Mouse (Mus musculus) ovary, postnatal 36 days (tissue): ENCODE data around the gene Glrp1.
A peak's percentile ranks its signal among the peaks of the same experiment; 100 is the strongest.

Experiments
- DNase-seq: peaks from one replicate; pipeline ENCODE4 v3.0.0; 2022; ENCODE audit warnings: low spot score, mixed read lengths

Gene Glrp1

DNA sequence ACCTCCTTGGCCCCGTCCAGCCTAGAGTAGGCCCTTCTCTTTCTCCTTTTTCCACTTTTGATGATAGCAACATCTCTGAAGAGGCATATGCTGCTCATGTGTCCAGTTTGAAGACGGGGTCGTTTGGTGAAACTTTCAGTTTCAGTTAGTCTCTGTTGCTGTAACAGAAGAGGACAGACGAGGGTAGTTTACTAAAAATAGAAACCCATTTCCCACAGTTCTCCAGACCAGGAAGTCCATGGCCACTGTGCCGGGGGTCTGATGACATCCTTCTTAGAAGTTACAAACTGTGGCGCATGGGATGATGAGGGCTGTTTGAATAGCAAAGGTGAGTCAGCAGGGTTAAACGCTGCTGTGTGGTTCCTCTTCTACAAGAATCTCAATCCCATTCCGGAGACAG, at the start of gene Glrp1:
TSS of gene Glrp1 (minus strand) at position 278 of the 400 bp plus-strand sequence.
- DNase-seq = no peak

DNA sequence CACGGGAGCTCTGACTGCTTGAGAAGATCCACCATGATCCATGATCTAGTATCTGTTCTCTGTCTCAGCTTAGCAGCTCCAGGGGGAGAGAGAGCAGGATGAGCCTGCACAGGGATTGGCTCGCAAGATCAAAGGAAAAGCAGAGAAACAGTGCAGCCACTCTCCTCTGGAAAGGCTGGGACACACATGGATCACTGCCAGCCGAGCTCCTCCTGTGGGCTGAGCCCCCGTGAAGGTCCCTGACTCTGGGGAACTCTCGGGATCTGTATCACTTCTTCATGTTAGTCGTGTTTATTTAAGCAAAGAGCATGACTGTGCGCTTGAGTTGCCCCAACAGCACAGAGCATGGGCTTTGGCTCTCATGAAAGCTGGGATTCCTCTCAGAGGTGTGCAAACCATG, 49.4 kb upstream of the Glrp1 start:
- DNase-seq = peak; percentile 21

DNA sequence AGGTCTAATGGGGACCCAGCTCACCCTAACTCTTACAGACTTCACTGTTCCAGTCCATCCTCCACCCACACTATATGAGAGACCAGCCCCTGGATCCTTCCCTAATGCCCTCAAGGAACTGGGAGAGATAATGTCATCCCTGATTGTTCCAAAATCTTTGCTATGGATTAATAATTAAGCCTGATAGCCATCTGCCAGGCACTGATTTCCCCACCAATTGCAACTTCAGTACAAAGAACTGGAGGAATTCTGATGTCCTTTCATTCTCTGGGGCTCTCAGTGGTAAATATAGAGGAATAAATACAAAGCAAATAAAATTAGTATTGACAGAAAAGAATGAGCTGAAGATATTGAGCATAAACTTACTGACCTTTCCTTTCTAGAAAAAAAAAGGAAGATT, 48.9 kb upstream of the Glrp1 start:
- no peak for DNase-seq

DNA sequence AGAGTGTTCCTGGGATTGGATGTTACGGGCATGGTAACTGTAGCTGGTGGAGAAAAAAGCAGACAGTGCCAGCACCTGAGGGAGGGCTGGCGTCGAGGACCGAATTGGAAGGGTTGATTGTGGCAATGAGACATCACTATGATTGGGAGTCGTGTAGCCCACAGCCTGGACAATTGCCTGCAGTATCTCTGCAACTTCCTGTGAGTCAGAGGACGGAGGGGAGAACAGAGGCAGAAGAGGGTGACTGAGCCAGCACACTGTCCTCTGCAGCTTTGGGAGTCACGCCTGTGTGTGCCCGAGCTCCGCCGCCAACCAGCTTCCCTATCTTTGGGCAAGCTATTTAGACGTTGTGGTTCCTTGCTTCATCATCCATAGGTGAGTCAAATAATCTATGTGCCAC, 46.5 kb upstream of the Glrp1 start:
- no peak for DNase-seq

DNA sequence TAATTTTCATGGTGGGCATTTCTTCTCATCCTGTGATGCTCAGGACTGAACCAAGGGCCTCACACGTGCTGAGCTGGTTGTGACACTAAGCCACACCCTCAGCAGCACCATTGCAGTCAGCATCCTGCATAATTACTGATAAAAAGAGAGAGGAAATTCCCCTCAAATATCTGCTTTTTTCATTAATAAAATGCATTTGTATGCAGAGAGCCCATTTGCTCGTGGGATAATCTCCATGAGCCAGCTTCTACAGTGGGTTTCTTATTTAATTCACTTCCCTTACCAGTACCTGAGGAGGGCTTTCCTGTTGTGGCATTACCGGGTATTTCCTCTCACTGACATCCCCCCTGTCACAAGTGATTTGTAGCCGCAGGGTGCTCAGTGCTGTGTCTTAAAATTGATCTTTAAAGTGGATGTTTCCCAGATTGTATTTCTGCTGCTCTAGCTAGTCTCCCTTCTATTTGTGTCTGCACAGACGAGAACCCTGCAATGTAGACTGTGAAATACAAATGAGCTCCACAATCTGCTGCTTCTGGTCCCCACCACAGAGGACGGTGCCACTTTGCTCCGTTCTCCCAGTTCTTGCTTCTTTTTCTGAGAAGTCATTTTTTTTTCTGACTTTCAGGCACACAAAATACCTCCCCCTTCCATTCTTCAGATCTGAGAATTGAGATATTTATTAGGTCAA, 43.8 kb upstream of the Glrp1 start:
- no peak for DNase-seq

DNA sequence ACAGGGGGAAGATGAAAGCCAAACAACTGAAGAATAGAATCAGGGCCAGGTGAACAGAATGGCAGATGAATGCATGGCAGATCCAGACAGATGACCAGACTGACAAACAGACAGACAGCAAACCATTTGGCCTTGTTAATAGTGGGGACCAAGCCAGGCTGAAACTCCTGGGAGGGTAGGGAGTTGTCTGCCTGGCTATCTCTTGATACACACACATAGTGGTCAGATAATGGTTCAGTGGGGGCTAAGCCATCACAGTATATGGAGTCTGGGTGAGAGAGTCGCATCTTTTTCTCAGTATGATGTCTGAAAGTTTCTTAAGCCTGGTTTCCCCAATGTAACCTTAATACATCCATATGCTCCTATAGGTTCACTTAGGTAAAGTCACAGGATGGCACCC, 39.4 kb upstream of the Glrp1 start:
- no peak for DNase-seq

DNA sequence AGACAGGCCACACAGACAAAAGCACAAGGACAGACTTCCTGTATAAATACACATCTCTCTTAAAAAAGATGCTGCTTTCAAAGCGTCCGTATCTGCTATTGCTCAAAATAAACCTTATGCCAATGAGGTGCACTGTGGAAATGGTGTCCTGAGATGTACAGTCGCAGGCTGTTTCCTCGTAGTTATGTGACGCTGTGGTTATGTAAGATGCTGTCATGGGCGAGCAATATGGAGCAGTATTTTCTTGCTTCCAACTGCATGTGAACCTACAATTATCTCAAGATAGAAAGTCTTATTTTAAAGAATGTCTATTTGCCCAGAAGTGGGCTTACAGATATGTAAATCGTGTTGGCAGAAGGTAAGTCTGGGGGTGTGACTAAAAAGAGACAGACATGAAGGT, 37.3 kb upstream of the Glrp1 start:
- DNase-seq = no peak

DNA sequence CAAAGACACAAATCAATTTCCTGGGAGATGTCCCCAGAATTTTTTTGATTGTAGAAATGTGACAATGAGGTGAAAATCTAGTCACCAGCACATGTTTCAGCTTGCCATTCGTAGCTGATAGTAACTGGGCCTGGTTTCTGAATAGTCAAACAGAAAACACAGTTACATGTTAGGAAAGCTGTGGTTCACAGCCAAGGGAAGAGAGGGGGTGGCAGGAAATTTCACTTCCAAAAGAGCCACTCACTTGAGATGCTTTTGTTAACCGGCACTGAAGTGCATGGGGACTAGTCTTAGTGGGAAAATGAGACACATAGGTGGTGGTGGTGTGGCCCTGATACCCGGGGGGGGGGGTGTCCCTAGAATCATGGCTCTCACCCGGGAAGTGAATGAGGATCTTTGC, 33.7 kb upstream of the Glrp1 start:
- no peak for DNase-seq

DNA sequence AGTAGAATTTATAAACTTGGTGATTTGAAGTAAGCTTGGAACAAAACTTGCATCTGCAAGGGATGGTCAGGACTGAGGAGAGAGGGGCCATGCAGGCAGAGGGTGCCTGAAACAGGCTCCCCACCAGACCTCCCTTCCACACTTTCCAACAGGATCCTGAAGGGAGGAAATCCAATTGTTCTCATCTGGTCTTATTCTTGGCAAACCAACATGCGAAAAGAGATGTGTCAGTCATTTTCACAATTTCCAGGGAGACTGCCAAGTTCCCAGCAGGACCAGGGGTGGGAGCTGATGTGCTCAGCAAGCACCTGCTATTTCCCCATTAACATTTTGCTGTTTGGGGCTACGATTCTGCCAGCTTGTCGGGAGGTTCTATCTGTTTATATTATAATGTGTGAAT, 30.0 kb upstream of the Glrp1 start:
- DNase-seq = no peak

DNA sequence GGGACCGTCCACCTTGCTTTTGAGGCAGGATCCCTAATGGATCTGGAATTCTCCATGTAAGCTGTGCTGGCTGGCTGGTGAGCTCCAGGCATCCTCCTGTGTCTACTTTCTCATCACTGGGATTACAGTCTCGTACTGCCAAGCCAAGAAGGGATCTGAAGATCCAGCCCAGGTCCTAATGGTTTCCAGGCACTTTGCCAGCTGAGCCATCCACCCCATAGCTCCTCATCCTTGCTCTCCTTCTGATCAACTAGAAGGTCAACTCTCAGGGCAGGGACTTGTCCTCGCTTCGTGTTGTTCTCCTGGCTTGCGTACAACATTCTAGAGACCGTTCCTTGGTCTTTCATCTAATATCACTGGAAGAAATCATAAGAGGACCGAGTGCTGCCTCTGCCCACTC, 29.4 kb upstream of the Glrp1 start:
- no peak for DNase-seq

DNA sequence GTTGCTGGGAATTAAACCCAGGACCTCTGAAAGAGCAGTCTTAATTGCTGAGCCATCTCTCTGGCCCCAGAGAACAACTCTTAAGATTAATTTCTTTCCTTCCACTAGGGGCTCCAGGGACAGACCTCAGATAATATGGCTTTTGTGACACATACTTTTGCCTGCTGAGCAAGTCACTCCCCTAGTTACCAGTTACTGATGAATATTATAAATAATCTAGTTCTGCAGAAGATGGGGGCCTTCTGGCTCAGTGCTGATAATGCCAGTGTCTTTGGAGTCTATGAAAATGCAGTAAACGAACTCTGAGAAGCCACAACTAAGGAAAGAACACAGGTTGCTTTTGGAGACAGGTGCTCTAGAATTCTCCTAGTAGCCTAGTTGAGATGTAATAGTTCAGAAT, 26.4 kb upstream of the Glrp1 start:
- no peak for DNase-seq

DNA sequence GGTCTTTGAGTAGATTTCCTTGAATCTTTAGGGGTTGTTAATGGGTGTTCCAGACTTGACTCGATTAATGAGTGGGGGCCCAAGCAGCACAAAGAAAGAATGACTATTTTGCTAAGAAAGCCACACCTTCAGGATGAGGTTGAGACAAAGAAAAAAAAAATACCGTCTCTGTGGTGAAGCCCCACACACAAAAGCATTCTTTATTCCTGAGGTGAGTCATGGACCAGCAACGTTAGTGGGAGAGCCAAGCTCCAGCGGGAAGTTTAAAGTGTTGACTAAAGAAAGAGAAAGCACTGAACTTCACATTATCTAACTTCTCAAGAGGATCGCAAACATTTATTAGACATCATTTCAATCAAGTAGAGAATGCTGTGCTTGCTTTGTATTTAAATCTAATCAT, 24.2 kb upstream of the Glrp1 start:
- DNase-seq = no peak

DNA sequence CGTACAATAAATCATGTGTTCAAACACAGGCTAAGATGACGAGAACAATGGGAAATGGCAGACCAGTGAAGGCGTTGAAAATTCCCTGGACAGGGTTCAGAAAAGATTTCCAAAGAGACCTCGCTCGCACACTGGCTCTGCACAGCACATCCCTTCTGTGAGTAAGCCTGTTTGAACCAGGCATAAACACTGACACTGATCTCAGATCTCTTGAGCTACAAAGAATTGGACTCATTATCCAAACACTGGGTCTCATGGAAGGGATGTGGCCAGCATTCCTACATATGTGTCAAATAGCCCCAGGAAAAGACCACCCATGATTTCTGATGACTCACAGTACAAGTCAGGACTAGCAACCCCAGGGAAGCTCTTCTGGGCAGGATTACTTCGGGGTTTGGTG, 16.3 kb upstream of the Glrp1 start:
- no peak for DNase-seq

DNA sequence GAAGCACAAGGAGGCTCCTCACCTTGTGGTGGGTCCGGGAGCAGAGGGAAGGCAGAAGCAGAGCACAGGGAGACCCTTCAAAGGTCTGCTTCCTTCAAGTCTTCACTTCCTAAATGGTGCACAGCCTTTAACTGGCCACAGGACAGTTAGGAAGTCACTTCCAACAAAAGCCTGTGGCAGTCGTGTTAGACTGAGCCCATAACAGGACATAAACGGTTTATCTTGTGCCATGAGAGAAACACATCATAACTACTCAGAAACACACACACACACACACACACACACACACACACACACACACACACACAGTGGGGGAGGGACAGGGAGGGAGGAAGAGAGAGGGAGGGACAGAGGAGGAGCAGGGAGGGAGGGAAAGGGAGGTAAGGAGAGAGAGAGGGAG, 15.8 kb upstream of the Glrp1 start:
- no peak for DNase-seq

DNA sequence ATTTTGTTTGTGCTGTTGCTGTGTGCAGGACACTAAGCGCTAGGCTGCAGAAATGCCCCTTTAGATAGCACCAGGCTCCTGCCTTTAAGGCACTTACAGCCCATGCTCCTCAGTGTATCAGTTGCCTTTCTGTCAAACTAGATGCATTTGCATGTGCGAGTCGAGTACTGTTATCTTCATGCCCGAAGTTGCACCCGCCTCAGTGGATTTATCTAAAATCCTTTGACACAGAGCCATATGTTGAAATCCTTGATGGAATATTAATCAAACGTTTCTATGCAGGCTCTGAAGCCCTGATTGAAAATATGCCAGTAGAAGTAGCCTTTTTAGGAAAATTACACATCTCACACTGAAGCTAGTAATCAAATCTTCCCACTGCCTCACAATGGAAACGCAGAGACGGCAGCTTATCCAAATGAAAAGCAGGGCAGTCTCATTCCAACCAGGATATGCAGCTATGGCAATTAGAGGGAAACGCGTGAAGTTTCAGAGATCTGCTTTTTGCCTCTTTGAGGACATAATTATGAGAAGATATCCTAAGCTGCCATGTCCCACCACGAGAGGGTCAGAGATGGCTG, 11.4 kb upstream of the Glrp1 start:
- DNase-seq = no peak

DNA sequence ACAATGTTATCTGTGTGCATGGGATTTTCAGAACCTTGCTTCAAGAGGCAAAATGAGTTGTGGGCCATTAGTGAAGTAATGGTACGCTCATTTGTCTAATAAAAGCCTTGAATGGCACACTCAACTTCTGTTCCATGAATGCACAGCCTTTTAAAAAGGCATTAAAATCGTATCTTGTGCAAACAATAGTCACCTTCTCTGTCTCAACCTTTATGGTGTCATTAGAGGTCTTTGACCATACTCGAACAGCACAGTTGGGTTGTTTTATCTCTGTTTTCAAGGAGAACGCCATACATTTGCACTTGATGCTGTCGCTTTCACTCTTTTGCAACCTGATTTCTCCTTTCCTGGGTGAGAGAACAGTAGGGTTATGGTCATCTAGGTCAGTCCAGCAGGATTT, 3.7 kb upstream of the Glrp1 start:
- DNase-seq = no peak

DNA sequence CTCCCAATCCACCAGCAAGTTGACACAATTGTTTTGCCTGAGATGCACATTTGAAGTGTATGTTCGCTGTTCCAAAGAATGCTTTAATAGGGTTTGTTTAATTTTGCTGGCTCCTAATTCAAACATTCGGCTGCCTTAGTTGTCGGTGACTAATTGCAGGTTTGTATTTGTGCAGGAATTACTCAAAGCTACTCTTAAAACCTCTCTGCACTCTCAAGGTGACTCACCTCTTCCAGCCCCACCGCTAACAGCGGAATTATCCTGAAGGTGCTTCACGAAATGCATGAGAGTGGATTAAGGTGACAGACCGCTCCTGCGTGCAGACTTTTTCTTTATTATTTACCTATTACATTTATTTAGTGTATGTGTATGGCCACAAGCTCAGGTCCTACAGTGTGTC, 2.0 kb downstream of the Glrp1 start:
- no peak for DNase-seq

DNA sequence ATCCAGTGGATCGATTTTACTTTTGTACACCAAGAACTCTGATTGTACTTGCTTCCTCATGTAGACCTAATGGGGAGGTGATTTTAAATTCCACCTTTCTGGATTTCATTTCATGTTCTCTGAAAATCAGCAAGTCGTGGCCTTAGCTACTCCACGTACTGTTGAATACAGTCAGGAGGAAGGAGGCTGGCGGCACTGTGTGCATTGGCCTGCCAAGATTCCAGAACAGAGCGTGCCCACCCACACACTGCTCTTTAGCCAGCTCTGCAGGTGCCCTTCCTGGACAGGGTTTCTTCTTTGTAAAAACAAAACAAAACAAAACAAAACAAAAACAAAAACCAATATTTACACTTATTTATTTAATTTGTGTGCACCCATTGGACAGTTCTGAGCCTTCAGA, 2.7 kb downstream of the Glrp1 start:
- no peak for DNase-seq

DNA sequence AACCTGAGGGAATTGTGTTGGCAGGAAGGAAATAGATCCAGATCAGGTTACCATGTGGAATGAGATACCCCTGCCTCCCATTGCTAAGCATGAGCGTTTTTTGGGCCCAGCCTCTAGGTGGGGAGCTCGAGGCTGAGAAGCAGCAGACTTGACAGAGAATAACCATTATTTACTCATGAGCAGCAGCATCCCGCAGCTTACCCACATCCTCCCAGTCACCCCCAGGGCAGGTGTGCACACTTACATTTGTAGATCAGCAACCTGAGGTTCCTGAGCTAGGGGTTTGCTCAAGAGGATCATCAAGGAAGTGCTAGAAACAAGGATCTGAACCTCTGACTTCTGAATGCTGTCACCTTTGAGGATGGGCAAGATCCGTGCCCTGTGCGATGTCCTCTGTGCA, 3.5 kb downstream of the Glrp1 start:
- no peak for DNase-seq

DNA sequence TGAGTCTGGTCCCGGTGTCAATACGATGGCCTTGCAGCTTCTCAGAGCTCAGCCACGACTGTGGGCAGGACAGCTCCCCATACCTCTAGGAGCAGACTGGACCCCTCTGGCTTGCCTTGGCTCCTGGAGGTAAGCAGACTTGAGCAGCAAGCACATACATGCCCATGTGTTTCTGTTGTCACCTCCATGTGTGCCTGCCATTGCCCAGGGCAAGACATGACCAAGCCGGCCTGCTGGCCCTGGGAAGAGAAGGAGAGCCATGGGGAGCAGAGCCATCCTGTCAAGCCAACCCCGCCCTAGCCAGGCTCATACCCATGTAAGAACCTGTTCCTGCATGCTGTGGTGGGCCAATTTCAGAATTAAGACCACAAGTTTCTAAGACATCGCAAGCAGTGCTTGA, 4.2 kb downstream of the Glrp1 start:
- no peak for DNase-seq

DNA sequence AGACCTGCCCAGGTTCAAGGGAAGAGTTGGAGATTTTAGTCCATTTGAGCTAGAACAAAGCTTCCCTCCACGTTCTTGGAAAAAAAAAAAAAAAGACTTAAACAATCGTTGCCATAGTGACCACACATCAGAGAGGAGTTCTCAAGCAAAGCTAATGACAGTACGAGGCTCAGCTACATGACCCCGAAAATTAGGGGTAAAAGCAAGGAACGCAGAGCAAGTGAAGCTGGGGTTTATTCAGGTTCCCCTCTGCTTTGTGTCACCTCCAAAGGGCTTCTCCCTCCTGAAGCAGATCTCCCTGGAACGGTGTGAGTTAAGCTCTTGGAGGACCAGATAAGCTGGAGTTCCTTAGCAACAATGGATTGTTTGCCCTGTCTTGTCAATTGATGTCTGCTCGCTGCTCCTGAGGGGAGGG, 5.3 kb downstream of the Glrp1 start:
- DNase-seq = no peak

DNA sequence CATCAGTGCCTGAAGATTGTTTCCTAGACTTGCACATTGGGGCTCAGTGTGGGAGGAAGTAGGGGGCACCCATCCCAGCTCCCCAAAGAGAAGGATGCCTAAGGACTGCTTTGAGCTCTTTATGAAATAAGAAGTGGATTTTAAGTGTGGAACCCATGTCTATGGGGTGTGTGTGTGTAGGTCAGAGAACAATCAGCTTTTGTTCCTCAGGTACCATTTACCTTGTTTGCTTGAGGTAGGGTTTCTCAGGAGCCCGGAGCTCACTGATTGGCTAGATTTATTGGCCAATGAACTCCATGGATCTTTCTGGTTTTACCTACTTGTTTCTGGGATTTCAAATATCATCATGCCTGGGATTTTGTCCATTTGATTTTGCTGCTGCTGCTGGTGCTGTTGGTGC, 7.0 kb downstream of the Glrp1 start:
- no peak for DNase-seq

DNA sequence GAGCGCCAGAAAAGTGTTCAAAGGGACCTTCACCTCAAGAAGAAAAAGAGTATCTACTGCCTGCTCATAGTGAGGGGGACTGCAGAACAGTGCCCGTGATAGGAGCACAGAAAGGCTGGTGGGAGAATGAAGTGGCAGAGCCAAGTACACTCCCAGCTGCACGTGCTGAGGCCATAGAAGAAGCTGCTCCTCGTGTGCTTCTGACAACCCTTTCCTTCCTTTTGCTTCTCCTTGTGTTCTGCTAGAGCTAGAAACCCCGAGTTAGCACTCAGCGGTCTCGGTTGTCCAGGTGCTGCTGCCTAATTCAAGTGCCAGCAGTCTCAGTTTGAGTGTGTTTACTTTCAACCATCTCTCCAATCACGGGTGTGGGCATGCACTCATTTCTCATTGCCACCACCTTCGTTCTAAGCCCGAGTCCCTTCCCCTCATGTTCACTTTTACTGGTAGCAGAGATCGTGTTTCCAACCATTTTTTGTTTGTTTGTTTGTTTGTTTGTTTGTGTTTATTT, 10.6 kb downstream of the Glrp1 start:
- no peak for DNase-seq

DNA sequence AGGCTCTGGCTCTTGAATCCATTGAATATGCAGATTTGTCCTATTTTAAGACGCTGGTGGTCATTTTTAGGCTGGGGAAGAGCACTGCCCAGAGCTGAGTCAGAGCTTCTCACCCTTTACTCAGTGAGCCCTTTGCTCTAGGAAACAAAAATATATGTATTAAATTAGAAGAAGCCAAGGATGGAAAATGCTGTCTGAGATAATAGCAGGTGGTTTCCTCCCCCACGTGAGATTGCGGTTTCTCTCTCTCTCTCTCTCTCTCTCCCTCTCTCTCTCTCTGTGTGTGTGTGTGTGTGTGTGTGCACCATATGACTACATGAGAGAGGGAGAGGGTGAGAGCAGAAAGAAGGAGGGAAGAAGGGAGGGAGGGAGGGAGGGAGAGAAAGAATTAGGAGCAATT, 12.5 kb downstream of the Glrp1 start:
- DNase-seq = no peak
